8 mouse cellular contexts compared by ENCODE assay signal in genomic region chr7:80026118-80026989, GRCm38 (mm10). TPM values are rescaled to one million over a fixed set of nuclear protein-coding genes. Genes with fewer than 3 reads are reported as not detected.
DNase-seq lines count a peak whose midpoint lies in the region; ATAC-seq and TF ChIP-seq lines count a peak whose summit lies in the region.

No protein-coding gene starts in this region.

- ATAC-seq in megakaryocyte, adult 5-6 weeks (ENCODE audit: poor library complexity, severe bottlenecking) = no peak
- peak; percentile 39 for ATAC-seq in intestine, embryonic 15.5 days
- peak; percentile 45 for ATAC-seq in limb, embryonic 15.5 days (ENCODE audit: insufficient number of reproducible peaks, low FRiP score, low TSS enrichment, low read depth)

- H3K4me2 ChIP-seq in intestine, embryonic 15.5 days (replicated peaks) = peak overlapping the region; percentile 94
- peak overlapping the region; percentile 95 for H3K4me2 ChIP-seq in limb, embryonic 15.5 days
- peak overlapping the region; percentile 90 for H3K4me2 ChIP-seq in myocyte (ENCODE audit: low read depth)

- H3K36me3 ChIP-seq in megakaryocyte, embryonic 14.5 days (replicated peaks; ENCODE audit: low read length) = peaks cover 13% of the 10 kb centered on the region
- no peaks in the 10 kb centered on the region for H3K36me3 ChIP-seq in intestine, embryonic 15.5 days
- no peaks in the 10 kb centered on the region for H3K36me3 ChIP-seq in limb, embryonic 15.5 days
- H3K36me3 ChIP-seq in myocyte (ENCODE audit: control insufficient read depth, insufficient read depth) = no peaks in the 10 kb centered on the region

- peaks cover 63% of the 10 kb centered on the region for H3K4me1 ChIP-seq in megakaryocyte, embryonic 14.5 days
- peaks cover 12% of the 10 kb centered on the region for H3K4me1 ChIP-seq in intestine, embryonic 15.5 days (replicated peaks)
- H3K4me1 ChIP-seq in limb, embryonic 15.5 days = peaks cover 18% of the 10 kb centered on the region

- H3K27me3 ChIP-seq in megakaryocyte, embryonic 14.5 days (replicated peaks) = no peaks in the 10 kb centered on the region
- H3K27me3 ChIP-seq in intestine, embryonic 15.5 days (replicated peaks) = no peaks in the 10 kb centered on the region
- no peaks in the 10 kb centered on the region for H3K27me3 ChIP-seq in limb, embryonic 15.5 days
- no peaks in the 10 kb centered on the region for H3K27me3 ChIP-seq in myocyte (ENCODE audit: control insufficient read depth, insufficient read depth, insufficient read length)

- TF ChIP-seq CTCF in gastrocnemius, adult 2 months (IDR thresholded peaks at IDR 0.05) = no peak

- under 1% methylated on average over 48 of the region's 59 CpGs for WGBS in intestine, embryonic 15.5 days
- WGBS in limb, embryonic 15.5 days = 0% methylated on average over 23 of the region's 59 CpGs

- peaks cover 18% of the 10 kb centered on the region for H3K79me2 ChIP-seq in myocyte (ENCODE audit: control insufficient read depth, insufficient read depth)

- TF ChIP-seq POLR2A in myocyte (IDR thresholded peaks at IDR 0.05; ENCODE audit: insufficient read length, low read depth) = peak; percentile 64

- intact Hi-C loops in gastrocnemius, adult 2 months (cut with DNase I) = loop anchor here (2.0 to 10.0 kb wide), 4 partner anchors 36 to 1318 kb away; partner anchors contain the start of genes Arpin and Rps17

- peak overlapping the region; percentile 98 for H3K27ac ChIP-seq in gastrocnemius, adult 2 months
- H3K27ac ChIP-seq in intestine, embryonic 15.5 days = peak overlapping the region; percentile 99
- H3K27ac ChIP-seq in limb, embryonic 15.5 days = peak overlapping the region; percentile 97

- H3K4me3 ChIP-seq in megakaryocyte, embryonic 14.5 days (replicated peaks) = peak overlapping the region; percentile 97
- H3K4me3 ChIP-seq in gastrocnemius, adult 2 months = peak overlapping the region; percentile 90
- H3K4me3 ChIP-seq in intestine, embryonic 15.5 days (replicated peaks) = peak overlapping the region; percentile 88
- H3K4me3 ChIP-seq in limb, embryonic 15.5 days = peak overlapping the region; percentile 86
- H3K4me3 ChIP-seq in myocyte = peak overlapping the region; percentile 59

- peak overlapping the region; percentile 93 for H3ac ChIP-seq in myocyte (ENCODE audit: control insufficient read depth, insufficient read length)

- H3K9me3 ChIP-seq in megakaryocyte, embryonic 14.5 days = no peaks in the 10 kb centered on the region
- no peaks in the 10 kb centered on the region for H3K9me3 ChIP-seq in intestine, embryonic 15.5 days
- no peaks in the 10 kb centered on the region for H3K9me3 ChIP-seq in limb, embryonic 15.5 days

- DNase-seq in cerebellum, adult 9-10 months = peak; percentile 54
- DNase-seq in gastrocnemius, adult 2 months = peak; percentile 72
- peak; percentile 26 to 40 for DNase-seq in thymus, adult 18-20 months

- H3K9ac ChIP-seq in intestine, embryonic 15.5 days = peak overlapping the region; percentile 96
- peak overlapping the region; percentile 78 for H3K9ac ChIP-seq in limb, embryonic 15.5 days

TF ChIP-seq in myocyte, 11 proteins besides CTCF, POLR2A, EP300 and RAD21:
- TF ChIP-seq MYOD1 (IDR thresholded peaks at IDR 0.05; ENCODE audit: control insufficient read depth in 1 of 3, insufficient read length in 2 of 3, low read depth in 2 of 3) (peak in 1 of 3 experiments; percentile 29), MAX (IDR thresholded peaks at IDR 0.05; ENCODE audit: low read depth) (no peak), POLR2AphosphoS2 (IDR thresholded peaks at IDR 0.05; ENCODE audit: insufficient read length, low read depth) (peak; percentile 47)

RNA-seq across cellular contexts. Expression of gene Zfp710, which starts 1.7 kb away (rescaled TPM):
- polyA plus RNA-seq in megakaryocyte, embryonic 14.5 days (2012; ENCODE audit: insufficient read depth, low replicate concordance) = 55.0 and 142 TPM in 2 replicates
- 59.1 and 66.2 TPM in 2 replicates for total RNA-seq in megakaryocyte, adult 5-6 weeks (2015)
- total RNA-seq in megakaryocyte, adult 5-6 weeks (2017) = 73.8 and 90.1 TPM in 2 replicates
- 10 to 100 TPM; 21.5 to 37.5 TPM for total RNA-seq in gastrocnemius, adult 2 months (2021)
- polyA plus RNA-seq in intestine, embryonic 15.5 days (2015; fragmentation: Nextera tagmentation; extraction: Ambion mirVana) = 13.5 and 13.6 TPM in 2 replicates
- 16.9 and 18.9 TPM in 2 replicates for polyA plus RNA-seq in limb, embryonic 15.5 days (2015; fragmentation: Nextera tagmentation; extraction: Ambion mirVana)
- 5.3 TPM for polyA plus RNA-seq in myocyte (2012; fragmentation: generic; extraction: Trizol)
